Mouse (Mus musculus): Measurements from ENCODE around the gene Mtr.
"Not testable (repeated sequence)": the region's sequence is repeated elsewhere in the genome, so short reads cannot be mapped to it uniquely, and the experiment has no call there.

Gene Mtr

GRCm38 (mm10) chr13:12159288-12160120, 98.4 kb downstream of the Mtr start:
- no peak for DNase-seq (ENCODE audit: low spot score)

DNA sequence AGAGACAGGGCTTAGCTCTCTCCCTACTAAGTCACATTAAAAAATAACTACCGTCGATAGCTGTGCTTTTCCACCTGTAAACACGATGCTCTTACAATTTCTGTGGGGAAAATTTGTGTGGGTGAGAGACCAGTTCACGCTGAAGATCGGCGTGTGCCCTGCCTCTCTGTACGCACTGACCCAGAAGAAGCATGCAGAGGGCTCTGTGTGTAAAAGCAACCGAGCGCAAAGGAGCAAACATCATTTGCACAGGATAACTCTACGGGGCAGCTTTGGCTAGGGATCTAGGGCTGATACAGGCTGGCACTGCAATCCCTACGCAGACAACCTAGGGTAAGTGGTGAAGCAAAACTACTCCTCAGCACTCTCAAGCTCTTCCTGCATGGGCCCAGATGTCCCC, 104.0 kb downstream of the Mtr start:
- DNase-seq (ENCODE audit: low spot score) = no peak

GRCm38 (mm10) chr13:12146918-12147507, 110.9 kb downstream of the Mtr start:
- DNase-seq (ENCODE audit: low spot score) = no peak

- no peak for DNase-seq (ENCODE audit: low spot score)
These were observed 111.5 kb downstream of the Mtr start for GRCm38 (mm10) chr13:12146402-12146801.

DNA sequence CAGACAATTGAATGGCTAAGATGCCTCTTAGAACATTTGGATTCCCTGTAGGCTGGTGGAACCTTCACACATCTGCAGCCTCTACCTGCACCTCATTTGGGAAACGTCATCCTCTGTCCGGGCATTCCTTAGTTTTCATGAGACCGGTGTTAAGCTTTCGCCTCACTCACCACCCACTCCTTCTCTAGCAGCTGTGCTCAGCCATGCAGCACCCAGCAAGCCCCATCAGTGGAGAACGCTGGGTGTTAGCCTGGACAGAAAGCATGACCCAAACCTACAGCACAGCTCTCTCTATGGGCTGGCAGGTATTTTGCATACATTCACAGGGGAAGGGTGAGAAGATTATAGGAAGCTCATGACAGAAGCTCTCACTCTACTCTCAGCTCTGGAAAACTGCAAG, 114.6 kb downstream of the Mtr start:
- DNase-seq (ENCODE audit: low spot score) = no peak

- DNase-seq (ENCODE audit: low spot score) = not testable (repeated sequence)
These were observed 121.5 kb downstream of the Mtr start for GRCm38 (mm10) chr13:12136461-12136860.

- no peak for DNase-seq (ENCODE audit: low spot score)
These were observed 124.4 kb downstream of the Mtr start for GRCm38 (mm10) chr13:12133549-12133948.

Measured in layer of hippocampus, adult 9-10 months (tissue).